Mouse (Mus musculus): ENCODE results near the gene Eln.

DNA sequence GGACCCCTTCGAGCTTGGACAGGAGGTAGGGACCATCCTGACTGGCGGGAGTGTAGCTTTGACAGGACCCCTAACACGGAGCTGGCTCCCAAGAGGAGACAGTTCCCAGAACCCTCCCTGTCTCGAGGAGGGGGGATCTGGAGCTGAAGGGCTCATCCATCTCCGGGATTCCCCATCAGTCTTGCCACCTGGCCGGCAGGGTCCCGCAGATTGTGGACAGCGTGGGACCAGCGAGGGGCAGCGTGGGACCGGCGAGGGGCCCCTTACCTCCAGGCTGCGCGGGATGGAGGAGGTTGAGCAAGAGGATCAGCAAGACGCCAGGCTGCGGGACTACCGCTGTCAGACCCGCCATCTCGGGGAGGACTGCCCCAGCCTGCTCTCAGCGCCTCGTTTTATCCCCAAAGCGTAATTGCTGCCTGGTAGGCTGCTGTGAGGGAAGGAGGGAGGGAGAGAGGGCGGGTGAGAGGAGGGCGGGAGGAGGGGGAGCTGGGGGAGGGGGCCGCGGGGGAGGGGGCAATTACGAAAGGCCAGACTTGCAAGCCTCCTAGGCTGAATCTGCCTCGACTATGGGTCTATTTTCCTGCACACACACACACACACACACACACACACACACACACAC is at the start of gene Eln:
- no peak for TF ChIP-seq HCFC1 (IDR thresholded peaks at IDR 0.05; ENCODE audit: low read depth, low read length)
- TF ChIP-seq POLR2A (IDR thresholded peaks at IDR 0.05; ENCODE audit: low read depth, low read length), result no peak
- TF ChIP-seq CTCF (conservative IDR thresholded peaks at IDR 0.05 in 1 of 2, IDR thresholded peaks at IDR 0.05 in 1 of 2; ENCODE audit: low read depth in 2 of 2, low read length in 2 of 2), result no peak
- no peak for TF ChIP-seq RCOR1 (conservative IDR thresholded peaks at IDR 0.05; ENCODE audit: low read depth, low read length)

All from CH12.LX (cell line).